Mouse (Mus musculus) cerebellum, postnatal 4 days (tissue): ENCODE data around the gene Nxf7.
"Not testable (repeated sequence)": the region's sequence is repeated elsewhere in the genome, so short reads cannot be mapped to it uniquely, and the experiment has no call there.

Experiments
- DNase-seq, 2 experiments: peaks; one replicate each; pipeline ENCODE4 v3.0.0; 2022; ENCODE audit warnings: low spot score in 2 of 2, mixed read lengths in 1 of 2

Nxf7 gene

GRCm38 (mm10) chrX:135598677-135599076, at the start of gene Nxf7:
Gene Nxf7 (minus strand): TSS chrX:135598777.
- no peak for DNase-seq

- DNase-seq: no peak
Measured at GRCm38 (mm10) chrX:135627605-135628004, 29.0 kb upstream of the Nxf7 start, which contains the start of gene Prame. Gene Prame (minus strand): TSS chrX:135627705.

DNA sequence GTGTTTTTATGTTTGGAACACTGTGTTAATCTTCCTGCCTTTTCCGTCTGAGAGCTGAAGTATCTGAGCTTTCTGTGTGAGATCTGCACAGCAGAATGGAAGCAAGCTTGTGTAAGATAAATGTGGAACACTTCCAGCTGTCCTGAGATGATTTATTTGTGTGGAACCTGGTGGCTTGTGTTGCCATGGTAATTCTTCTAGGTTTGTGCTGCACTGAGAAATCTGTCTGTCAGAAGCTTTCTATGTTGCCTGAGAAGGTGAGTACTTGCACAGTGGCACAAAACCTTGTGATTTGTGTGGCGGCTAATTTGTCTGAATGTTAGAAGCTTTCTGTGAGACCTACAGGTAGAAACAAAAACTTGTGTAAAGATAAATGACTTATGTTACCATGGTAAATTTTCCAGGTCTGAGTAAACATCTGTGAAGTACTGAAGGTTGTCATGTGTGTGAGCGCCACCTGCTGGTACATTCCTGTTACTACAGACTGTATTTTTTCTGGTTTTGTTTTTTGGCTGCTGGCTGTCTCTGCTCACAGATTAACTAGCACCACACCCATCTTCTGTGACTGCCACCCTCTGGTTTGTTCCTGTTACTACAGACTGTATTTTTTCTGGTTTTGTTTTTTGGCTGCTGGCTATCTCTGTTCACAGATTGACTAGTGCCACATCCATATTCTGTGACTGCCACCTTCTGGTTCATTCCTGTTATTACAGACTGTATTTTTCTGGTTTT, 2.9 kb upstream of the Nxf7 start:
- not testable (repeated sequence) for DNase-seq

- DNase-seq: no peak
Measured at GRCm38 (mm10) chrX:135598096-135598495, 481 bp downstream of the Nxf7 start.

GRCm38 (mm10) chrX:135576412-135576811, 22.2 kb downstream of the Nxf7 start:
- no peak for DNase-seq

- not testable (repeated sequence) for DNase-seq
Measured at GRCm38 (mm10) chrX:135574958-135575628, 23.5 kb downstream of the Nxf7 start.

DNA sequence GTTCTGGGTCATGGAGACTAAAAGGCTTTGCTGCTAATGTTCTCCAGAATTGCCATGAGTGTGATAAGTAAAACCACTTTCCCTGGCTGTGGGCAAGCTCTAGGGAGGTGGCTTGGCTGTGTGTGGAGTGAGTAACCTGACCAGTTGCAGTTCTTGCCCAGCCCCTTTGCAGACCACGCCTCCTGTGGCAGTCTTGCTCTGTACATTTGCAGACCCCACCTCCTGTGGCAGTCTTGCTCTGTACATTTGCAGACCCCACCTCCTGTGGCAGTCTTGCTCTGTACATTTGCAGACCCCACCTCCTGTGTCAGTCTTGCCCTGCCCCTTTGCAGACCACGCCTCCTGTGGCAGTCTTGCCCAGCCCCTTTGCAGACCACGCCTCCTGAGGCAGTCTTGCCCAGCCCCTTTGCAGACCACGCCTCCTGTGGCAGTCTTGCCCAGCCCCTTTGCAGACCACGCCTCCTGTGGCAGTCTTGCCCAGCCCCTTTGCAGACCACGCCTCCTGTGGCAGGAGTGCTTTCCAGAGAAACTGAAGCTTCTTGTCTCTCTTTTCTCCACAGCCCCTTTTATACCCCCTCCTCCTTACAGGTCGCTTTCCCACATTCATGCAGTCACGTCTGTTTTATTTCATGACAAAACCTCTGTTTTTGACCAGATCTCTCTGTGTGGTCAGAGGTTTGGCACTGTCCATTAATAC, 24.2 kb downstream of the Nxf7 start:
- not testable (repeated sequence) for DNase-seq

DNA sequence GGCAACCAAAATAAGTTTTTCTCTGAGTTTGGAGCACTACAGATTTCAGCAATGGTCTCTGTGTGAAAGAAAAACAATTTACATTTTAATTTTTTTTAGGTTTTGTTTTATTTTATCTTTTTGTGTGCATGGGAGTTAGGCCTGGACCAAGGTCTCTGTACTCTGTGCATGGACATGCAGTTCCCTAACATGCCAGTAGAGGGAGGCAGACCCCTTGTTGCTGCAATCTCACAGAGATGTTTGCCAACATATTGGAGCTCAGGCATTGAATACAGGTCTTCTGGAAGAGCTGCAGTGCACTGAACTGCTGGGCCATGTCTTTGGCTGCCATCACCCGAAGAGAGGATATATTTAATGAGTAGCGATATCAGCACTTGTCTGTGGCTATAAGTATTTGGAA, 29.1 kb downstream of the Nxf7 start:
- DNase-seq: peak; percentile 41 to 44

DNA sequence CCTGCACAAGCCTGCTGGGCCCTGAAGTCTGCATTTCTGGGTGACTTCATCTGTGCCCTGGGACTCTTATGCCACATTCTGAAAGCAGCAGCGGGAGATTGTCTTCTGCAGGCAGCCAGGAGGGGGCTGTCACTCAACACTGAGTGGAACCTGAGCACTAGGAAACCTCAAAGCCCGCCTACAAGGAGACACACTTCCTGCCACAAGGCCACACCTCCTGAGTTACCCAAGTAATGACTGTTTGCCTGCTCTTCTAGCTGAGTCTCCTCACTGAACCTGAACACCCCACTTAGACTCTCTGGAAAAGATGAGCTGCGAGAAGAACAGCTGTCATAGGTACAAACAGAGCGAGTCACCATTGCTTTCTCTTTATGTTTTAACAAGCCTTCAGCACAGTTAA, 33.6 kb downstream of the Nxf7 start:
- not testable (repeated sequence) for DNase-seq

GRCm38 (mm10) chrX:135562841-135563240, 35.7 kb downstream of the Nxf7 start:
- no peak for DNase-seq

DNA sequence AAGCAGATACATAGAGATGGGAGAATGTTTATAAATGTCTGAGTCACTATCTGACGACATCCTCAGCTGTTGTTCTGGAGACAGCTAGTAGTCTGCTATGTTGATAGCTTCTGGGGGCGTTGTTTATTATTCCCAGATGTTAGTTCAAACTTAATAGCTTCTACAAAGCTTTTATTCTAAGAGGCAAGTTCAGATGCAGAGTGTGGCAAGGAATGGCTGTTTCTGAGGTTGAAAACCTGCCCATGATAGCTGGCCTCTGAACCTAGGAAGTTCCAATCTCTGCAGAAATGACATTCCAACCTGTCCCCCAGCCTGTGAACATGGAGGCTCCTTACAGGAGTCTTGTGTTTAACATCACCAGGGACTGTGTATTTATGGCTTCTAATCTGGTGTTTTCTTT, 36.9 kb downstream of the Nxf7 start:
- not testable (repeated sequence) for DNase-seq

DNA sequence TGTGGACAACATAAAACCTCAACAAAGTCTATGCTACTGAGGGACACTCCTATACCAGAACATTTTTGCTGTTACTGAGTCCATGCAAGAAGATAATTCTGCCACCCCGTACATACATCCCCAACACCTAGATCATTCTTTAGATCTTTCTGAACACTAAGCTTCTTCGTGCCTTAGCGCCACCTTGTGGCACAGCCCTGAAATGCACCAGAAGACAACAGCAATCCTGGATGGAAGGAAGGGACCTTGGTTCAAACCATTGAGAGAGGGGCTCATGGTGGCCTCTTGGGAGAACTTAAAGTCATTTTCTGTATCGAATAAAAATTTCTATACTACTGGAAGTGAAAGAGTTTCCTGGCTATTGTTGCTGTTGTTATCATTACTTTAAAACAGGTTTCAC, 37.6 kb downstream of the Nxf7 start:
- peak; percentile 34 to 42 for DNase-seq

- peak in 1 of 2 experiments; percentile 32 for DNase-seq
Measured at GRCm38 (mm10) chrX:135559665-135560064, 38.9 kb downstream of the Nxf7 start.
